Mouse (Mus musculus) MEL-GATA-1-ER (cell line): ENCODE measurements around the gene Eipr1.

Source experiments
- DNase-seq: peaks from one replicate; pipeline ENCODE4 v3.0.0-alpha.2; 2012; ENCODE audit warnings: low read depth; ENCODE audit errors: extremely low read depth

The Eipr1 gene

DNA sequence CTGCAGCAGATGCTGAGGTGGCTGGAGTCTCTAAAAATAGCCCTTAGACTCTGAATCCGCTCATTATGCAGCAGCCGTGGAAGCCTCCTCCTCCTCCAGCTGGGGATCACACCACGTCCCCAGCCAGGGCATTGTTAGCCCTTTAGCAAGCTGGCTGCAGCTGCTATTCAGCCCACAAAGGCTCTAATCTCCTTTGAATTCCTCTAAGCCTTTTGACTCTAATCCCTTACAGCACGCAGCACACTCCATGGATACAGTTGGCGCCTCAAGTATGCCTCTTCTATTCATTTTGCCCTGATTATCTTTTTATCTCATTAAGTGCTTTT is 65.8 kb downstream of the Eipr1 start:
- no peak for DNase-seq

- no peak for DNase-seq
These were observed 66.3 kb downstream of the Eipr1 start for GRCm38 (mm10) chr12:28817891-28818290.

DNA sequence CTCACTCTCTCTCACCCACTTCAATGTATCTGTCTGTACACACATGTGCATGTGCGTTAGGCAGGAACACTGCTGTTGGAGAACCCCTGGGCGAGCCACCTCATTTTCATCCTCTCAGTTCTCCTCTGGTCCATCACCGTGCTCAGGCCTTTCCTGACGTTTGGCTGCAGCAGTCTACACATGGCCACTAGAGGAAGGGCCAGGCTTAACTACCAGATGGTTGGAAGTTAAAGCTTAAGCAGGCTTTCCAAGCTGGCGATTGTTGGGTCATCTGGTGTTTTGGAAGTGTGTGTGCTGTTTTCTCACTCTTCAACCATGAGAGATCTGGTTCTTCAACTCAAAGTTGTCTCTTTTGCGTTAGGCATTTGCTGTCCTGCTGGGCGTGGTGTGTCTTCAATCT is 71.9 kb downstream of the Eipr1 start:
- DNase-seq: no peak

DNA sequence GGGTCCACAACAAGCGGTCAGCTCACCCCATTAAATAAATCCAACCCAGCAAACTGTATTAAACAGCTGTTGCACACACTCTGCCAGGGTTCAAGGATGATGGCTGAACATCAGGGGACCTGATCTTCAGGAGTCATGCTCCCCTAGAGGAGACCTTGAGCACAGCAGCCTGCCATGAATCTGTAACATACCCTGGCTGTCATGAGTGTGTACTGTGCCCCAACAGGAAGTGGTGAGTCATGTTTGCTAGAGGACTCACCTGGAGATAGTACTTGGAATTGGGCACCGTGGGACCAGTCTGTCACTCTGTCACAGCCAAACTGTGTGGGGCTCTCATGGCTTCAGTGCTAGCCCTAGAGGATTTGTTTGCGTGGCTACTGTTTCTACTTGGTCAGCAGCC is 77.9 kb downstream of the Eipr1 start:
- DNase-seq: no peak

DNA sequence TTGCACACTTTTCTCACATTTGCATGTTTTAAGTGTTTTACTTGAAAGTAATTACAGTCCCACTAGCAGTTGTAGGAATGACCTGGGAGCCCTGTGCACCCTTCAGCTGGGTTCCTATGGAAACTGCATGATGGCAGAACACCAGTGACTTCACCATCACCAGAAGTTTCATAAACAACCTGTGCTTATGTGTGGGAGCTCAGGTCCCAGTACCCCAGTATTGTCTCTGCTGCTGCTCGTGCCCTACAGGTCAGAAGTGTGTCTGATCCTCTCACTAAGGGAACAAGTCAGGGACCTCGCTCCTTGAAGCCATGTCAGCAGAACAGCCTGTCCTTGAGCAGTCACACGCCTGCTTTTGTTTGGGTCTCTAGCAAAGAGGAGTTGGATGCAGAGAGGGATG is 78.9 kb downstream of the Eipr1 start:
- DNase-seq: no peak

DNA sequence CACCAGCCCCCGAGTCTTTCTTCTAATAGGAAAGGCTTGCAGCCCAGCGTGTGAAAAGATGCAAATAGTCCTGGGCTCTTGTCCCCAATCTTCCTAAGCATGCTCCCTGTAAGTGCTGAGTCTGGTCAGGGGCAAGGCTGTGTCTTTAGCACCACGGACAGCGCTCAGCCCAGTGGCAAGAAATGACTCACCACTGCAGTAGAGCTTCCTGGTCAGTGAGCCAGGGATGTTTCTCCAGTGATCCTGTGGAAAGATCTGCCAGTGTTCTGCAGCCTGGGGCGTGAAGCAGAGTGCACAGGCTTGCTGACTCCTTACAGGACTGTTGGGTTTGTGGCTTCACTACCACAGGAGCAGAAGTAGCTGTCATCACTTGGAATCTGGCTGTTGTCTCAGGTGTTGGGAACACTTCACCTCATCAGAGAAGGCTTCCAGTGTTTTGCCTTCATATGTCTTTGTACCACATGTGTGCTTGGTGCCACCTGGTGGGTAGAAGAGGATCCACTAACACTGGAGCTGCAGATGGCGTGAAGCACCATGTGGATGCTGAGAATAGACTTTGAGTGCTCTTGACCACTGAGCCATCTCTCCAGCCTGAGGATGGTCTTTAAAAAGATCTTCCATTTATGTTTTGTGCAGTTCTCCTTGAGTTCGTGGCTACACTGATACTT is 79.6 kb downstream of the Eipr1 start:
- DNase-seq: no peak

DNA sequence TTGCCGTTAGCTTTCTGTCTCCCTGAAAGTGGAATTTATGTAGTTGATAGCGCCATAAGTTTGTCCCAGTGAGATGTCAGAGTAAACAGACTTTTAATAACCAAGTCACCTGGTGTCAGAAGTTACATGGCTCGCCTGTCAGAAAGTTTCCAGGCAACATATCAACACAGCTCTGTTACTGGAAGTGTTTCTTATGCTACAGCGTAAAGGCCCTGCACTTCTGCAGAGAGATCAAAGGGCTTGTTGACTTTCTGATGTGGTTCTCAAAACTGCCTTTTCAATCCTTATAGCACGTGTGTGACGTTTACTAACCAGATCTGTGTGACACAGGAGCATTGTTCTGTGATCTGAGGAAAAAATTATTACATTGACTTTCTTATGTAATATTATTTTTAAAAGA is 82.7 kb downstream of the Eipr1 start:
- no peak for DNase-seq

- no peak for DNase-seq
These were observed 84.1 kb downstream of the Eipr1 start for GRCm38 (mm10) chr12:28835683-28836082.

DNA sequence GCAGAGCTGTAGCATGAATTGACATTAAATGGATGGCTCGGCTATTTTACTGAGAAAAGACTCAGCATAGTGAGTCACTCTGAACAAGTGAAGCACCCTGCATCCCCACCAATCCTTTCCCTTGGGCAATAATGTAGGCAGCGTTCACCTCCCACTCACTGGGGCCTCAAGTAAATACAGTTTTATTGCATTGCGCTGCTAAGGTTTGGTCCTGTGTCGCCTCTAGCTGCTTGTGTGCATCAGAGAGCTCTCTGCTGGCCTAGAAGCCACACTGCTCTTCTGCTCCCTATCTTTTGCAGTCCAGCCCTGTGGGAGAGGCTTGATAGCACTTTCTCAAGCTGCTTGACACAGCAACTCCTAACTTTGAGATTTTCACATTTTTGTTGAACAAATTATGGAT is 86.7 kb downstream of the Eipr1 start:
- no peak for DNase-seq

DNA sequence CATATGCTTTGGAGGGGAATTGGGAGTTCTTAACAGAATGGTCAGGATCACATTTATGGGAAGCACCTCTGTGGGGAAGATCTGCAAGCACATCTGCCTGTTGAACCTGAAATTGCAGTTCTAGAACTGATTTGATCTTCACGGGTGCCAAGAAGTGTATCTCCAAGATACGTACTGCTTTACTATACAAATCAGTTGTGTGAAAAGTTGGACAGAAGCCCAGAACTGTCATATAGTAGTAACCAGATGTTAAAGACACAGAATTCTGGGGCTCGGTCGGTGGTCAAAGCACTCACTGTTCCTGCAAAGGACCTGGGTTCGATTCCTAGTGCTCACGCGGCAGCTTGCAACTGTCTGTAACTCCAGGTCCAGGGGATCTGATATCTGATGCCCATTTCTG is 87.4 kb downstream of the Eipr1 start:
- no peak for DNase-seq

GRCm38 (mm10) chr12:28841179-28841698 is 89.6 kb downstream of the Eipr1 start:
- no peak for DNase-seq

DNA sequence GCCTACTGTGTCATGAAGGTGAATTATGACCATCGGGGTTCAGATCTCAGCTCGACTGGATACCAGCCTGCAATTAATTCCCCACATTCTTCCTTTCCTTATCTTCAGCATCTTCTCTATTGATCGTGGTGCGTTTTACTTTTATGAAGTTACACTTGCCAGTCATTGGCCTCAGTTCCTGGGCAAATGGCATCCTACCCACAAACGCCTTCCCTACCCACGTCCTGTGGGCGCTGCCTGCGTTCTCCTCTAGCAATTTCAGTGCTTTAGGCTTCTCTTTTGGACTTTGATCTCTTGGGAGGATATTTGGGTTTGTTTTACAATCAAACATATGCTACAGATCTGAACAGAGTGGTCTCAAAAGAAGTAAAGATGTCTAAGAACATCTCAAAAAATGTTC is 94.2 kb downstream of the Eipr1 start:
- DNase-seq: no peak

DNA sequence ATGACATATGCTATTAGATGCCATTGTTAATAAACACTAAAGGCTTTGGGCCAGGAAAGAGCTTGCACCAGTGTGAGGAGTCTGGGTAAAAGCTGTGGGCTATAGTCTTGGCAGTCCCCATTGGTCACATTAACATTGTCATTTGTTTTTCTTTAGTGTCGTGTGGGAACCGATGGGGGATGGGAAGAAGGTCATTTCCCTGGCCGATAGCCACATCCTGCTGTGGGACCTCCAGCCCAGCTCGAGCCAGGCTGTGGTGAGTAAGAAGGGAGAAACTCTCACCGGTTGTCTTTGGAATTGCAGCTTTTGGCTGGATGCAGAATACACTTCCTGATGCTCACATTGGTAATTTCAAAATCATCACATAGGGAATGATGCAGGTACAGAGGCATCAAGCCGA is 95.8 kb downstream of the Eipr1 start:
- DNase-seq: no peak

GRCm38 (mm10) chr12:28848726-28849612 is 97.4 kb downstream of the Eipr1 start:
- no peak for DNase-seq

DNA sequence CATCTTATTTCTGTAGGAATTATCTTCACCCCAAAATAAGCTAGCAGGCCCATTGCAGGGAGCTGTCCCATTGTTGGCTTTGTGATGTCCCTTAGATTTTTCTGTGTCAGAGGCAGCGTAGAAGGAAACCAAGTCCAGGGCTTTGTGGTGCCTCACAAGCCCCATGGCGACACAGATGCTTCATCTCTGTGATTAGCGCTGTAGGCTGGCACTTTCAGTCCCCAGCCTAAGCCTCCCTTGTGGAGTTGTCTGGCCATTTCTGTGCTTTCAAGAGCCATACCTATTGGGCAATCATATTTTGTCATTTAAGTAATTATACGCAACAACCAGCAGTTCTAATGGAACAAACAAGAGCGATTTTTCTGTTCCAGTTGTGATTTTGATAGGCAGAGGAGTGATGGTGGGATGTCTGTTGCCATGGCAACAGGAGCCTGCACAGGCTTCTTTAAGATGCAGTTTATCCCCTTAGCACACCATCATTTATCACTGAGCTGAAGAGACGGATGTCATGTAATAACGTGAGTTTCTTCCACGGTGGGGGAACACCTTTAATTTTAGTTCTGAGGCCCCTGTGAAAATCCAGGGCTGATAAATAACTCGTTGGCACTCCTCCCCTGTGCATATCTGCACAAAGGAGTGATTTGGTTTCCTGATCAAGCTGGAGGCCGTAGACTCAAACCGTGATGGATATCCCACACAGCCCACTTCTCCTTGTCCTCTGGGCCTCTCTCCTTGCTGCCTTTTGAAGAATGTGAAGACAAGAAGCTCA is 108.1 kb downstream of the Eipr1 start:
- DNase-seq: no peak

DNA sequence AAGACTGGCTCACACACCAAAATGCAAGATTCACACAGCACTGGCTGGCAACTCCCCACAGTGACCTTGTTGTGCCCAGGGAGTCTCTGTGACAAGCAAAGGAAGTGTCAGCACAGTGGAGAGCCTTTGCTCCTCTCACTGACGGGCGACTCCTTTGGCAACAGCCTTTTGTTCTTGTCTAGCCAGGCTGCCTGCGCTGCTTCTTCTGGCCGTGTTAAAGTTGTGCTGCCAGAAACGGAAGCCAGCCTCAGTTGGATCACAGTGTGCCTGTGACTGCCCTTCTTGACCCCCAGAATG is 108.6 kb downstream of the Eipr1 start:
- no peak for DNase-seq

DNA sequence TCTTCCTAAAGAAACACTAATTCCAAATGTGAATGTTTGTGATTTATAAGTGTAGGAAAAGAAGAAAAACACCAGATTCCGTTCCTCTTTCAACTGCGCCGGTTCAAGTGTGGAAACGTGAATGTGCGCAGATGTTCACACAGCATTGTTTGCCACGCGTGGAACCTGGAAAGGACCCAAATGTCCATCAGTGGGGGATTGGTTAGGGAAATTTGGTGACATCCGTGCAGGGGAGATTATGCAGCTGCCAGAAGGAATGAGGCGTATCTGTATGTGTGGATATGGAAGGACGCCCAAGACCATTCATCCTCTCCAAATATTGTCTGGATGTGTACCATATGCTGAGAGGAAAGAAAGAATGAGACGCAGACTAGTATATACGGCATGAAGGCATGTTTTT is 111.7 kb downstream of the Eipr1 start:
- no peak for DNase-seq

DNA sequence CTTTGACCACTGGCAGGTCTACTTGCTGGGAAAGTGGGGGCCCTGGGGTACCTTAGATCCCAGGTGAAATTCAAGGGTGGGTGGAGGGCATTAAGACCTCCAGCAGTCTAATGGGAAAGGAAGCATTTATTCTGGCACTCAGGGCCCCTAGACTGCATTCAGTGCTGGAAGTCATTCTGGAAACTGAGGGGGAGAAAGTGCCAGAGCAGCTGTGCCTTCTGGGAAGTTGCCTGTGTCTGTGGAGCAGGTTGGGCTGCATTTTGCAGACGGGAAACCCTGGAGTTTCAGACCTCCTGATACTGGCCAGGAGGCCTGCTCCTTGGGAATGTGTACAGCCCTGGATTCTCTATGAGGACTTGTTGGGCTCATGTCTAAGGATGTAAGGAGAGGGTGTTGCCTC is 114.5 kb downstream of the Eipr1 start:
- DNase-seq: no peak

DNA sequence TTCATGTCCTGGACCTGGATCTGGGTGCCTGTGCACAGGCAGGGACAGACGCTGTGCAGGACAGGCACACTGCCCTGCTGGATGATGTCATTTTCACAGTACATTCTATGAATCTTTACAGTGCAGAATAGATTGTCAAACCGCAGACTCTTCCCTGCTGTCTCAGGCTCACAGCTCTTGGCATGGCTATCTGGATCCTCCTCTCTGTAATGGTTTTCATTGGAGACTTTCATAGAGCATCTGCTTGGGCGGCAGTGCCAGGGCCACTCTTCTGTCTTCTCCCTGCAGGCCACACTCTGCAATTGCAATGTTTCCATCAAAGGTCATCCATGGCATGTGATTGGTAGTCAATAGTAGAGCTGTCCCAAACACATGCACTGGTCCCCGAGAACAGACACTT is 117.2 kb downstream of the Eipr1 start:
- no peak for DNase-seq

DNA sequence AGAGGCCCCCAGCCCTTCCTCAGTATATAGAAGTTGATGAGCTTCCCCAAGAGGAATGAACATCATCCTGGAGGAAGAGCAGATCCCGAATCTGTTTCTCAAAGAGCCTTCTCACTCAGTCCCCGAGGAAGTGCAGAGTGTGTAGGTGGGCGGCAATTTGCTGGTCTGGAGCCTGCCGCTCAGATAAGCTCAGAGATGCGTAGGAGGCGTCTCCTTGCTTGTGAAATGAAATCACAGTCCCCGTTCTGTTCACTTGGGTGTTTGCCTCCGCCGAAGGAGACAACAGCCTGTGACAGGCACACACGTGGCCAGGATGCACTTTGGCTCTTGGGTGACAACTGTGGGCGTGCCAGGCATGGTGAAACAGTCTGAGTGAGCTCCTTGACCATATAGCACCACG is 120.7 kb downstream of the Eipr1 start:
- DNase-seq: no peak

- DNase-seq: no peak
These were observed 123.2 kb downstream of the Eipr1 start for GRCm38 (mm10) chr12:28874781-28875251.

- DNase-seq: no peak
These were observed 123.9 kb downstream of the Eipr1 start for GRCm38 (mm10) chr12:28875471-28875870.
